Mouse (Mus musculus) lung, adult 2 months (tissue): Measurements from ENCODE around the gene Adamtsl1.

ENCODE experiments used
- CTCF ChIP-seq: fragments of 200-500 bp; IDR thresholded peaks from 2 replicates; pipeline ENCODE4 v1.5.1; 2011; ENCODE audit warnings: mild to moderate bottlenecking, low read length, control low read depth; ENCODE audit not compliant: insufficient read depth
- POLR2A ChIP-seq: fragments of 200-500 bp; IDR thresholded peaks from 2 replicates; pipeline ENCODE4 v1.6.1; 2011; ENCODE audit warnings: low read depth, mild to moderate bottlenecking, control low read depth, low read length, borderline replicate concordance; ENCODE audit errors: extremely low read depth

- TF ChIP-seq CTCF (no peak), POLR2A (no peak)
These were observed 772.6 kb downstream of the Adamtsl1 start for GRCm38 (mm10) chr4:86286572-86286971.
